Mouse (Mus musculus) lung, postnatal 36 days (tissue): ENCODE measurements around the gene Snx19.

Experiments
- DNase-seq: peaks from one replicate; pipeline ENCODE4 v3.0.0; 2022; ENCODE audit warnings: mixed read lengths

Gene Snx19

DNA sequence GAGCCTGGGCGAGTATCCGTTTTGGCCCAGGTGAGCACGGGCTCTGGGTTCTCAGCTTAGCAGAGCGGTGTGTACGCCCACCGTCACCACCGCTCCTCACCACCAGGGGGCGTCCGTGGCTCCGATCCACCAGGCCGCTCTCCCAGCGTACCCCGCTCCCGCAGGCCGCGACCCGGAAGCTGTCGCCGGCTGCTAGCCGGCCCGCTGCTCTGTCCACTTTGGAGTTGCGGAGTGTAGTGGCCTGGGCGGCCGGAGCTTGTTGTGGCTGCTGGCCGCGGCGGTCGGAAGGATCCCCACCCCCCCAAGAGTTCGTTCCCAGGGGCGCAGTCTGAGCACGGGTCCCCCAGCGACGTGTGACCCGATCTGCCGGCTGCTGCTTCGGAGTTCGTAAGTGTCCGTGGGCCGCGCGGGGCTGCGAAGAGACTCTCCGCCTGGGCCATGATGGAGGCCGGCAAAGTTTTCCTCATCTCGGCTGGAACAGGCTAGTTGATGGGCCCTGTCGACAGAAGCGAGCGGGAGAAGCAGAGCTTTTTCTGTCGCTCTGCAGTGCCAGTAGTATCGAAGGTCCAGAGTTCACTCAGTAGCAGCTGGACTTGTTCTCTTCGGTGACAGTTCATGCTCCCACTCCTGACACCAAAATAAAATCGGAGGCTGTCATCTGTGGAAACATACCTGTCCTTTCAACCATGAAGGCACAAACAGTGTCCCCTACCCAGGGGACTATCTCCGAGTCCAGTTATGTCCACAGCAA lies at the start of gene Snx19:
Snx19 (plus strand) TSS at position 227 of the 751 bp plus-strand sequence.
- DNase-seq, result peak; percentile 95

DNA sequence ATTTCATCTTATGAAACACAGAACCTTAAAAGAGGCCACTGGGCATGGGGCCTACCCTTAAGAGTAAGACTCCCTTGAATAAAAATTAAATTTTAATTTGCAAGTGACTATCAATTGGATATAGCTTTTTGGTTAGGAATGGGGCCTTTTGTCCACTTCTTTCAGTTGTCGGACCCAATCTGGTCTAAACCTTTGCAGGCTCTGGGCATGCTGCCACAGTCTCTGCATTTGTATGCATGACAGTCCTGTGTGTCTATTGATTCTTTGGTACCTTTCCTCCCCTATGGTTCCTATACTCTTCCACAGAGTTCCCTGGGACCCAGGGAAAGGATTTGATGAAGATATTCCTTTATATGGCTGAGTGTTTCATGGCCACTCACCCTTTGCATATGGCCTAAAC lies 26.1 kb upstream of the Snx19 start:
- no peak for DNase-seq

GRCm38 (mm10) chr9:30422940-30423339 lies 4.0 kb upstream of the Snx19 start:
- DNase-seq, result peak; percentile 77

GRCm38 (mm10) chr9:30425178-30425577 lies 1.7 kb upstream of the Snx19 start:
- no peak for DNase-seq

- DNase-seq, result no peak
Measured at GRCm38 (mm10) chr9:30428231-30428630, 1.3 kb downstream of the Snx19 start.

DNA sequence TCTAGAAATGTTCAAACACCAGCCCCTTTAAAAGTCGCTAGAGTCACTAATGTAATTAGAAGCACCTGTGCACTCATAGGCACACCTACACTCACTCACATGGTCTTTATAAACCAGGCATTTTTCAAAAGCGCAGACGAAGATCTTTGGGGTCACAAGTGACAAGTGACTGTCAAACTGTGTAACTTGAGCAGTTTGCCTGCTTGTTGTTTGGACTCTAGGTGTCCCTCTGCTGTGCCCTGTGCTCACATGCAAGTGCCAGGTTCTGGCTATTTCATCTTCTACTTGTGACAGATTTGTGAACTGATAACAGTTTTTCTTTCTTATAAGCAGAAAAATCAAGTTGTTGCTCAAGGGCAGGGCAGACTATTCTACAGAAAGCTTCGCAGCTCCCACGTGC lies 3.5 kb downstream of the Snx19 start:
- DNase-seq, result no peak

GRCm38 (mm10) chr9:30431909-30432308 lies 5.0 kb downstream of the Snx19 start:
- DNase-seq, result no peak

DNA sequence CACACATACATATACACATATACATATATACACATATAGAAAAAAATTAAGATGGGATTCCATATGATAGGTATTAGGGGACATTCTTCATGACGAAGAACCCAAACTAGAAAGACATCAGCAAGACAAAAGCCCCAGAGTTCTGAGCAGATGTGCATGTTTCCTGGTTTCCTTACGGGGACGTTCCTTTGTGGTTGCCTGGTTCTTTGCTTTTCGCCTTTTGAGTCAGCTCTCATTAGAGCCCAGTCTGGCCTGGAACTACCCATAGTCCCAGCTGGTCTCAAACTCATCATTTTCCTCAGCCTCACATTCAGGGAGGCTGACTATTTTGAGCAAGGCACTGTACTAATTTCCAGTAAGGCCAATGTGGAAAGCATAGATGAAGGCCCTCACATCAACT lies 7.0 kb downstream of the Snx19 start:
- no peak for DNase-seq

DNA sequence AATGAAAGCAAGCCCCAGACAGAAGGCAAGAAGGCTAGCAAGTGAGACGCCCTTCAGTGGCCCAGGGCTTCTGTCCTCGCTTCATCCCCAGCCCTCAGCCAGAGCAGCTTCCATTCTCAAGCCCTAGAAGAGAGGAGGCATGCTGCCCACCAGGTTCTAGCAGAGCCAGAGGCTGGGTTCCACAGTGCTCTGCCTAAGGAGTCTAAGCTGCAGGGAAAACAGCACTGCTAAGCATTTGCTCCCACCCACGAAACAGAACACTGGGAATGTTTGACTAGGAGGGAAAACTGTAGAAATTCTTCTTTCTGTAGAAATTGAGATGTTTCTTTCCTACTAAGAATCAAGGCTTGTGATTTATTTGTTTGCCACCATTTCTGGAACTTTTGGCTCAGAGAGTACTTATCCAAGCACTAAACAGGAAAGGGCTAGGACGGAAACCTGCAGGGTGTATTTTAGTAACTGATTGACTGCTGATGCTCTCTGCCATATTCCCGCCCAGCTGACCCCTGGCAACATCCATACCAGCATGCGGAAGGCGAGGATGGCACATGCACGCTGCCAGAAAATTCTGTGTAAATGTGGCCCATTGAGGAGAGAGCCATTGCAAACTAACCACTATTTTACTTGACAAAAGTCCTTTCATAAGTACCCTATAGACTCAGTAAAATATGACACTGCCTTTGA lies 9.1 kb downstream of the Snx19 start:
- no peak for DNase-seq

DNA sequence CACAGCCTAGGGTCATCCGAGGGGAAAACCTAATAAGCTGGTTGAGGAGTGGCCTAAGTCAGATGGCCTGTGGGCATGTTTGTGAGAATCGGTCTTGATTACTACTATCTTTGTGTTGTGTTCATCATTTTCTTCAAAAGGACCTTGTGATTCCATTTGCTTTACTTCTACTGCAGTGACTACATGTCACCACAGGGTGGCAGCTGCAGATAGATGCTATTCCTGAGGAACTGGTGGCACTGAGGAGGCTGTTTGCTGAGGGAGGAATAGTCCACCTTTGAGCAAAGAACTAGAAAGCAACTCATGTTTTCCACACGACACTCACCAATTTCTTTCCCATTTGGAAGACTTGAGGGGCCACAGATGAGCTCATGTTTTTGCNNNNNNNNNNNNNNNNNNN lies 11.6 kb downstream of the Snx19 start:
- DNase-seq, result peak; percentile 74

DNA sequence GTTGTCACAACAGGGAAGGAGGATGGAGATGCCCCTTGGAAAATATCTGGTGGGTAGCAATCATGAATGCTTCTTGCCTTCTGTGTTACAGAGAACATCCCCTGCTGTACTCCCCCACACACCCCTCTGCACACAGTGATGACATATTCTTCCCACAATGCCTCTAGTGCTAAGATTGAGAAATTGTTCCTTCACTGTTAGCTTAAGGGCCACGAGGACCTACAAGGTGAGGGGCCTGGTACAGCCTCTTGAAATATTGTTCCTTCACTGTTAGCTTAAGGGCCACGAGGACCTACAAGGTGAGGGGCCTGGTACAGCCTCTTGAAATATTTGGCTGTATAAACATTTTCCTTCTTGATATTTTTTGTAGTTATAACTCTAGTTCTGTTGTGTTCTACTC lies 14.9 kb downstream of the Snx19 start:
- peak; percentile 51 for DNase-seq

- peak; percentile 92 for DNase-seq
Measured at GRCm38 (mm10) chr9:30445232-30446085, 18.6 kb downstream of the Snx19 start.

- DNase-seq, result peak; percentile 66
Measured at GRCm38 (mm10) chr9:30446126-30446525, 19.2 kb downstream of the Snx19 start.

GRCm38 (mm10) chr9:30448459-30448858 lies 21.6 kb downstream of the Snx19 start:
- DNase-seq, result peak; percentile 86

GRCm38 (mm10) chr9:30449862-30450261 lies 23.0 kb downstream of the Snx19 start:
- no peak for DNase-seq

DNA sequence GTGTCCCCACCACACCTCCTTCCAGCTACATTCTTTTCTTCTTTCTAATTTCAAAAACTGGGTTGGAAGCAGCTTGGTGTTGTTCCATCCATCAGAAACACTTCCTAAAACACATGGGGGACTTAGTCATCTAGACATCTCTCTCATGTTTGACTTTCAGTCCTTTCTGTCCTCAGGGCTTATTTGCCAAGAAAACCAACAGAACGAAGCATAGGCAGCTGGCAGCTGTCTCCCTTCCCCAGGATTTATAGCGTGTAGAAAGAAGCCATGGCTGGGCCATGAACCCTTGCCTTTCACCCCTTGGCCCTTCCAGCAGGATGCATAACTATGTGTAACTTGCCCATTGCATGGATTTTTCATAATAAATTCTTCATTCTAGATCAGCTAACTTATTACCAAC lies 23.9 kb downstream of the Snx19 start:
- DNase-seq, result peak; percentile 59

GRCm38 (mm10) chr9:30454527-30454926 lies 27.6 kb downstream of the Snx19 start:
- DNase-seq, result no peak

- DNase-seq, result no peak
Measured at GRCm38 (mm10) chr9:30456250-30456649, 29.3 kb downstream of the Snx19 start.

DNA sequence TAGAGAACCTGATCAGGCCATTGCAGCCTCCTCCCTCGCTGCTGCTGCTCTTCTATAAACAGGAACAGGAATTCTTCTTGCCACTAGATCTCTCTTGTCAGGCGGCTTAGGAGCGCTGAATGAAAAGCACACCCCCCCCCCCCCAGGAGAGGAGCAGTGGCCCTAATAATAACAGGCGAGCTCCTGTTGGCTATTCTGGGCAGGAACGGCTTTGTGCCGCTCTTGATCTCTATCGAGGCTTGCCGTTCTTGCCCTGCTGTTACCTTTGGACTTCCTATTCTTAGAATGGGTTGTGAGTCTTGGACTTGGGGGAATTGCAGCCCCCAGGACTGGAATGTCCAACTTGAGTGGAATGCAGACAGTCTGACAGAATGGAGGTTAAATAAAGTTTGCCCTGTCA lies 33.6 kb downstream of the Snx19 start:
- no peak for DNase-seq

- DNase-seq, result no peak
Measured at GRCm38 (mm10) chr9:30464661-30465060, 37.8 kb downstream of the Snx19 start.

DNA sequence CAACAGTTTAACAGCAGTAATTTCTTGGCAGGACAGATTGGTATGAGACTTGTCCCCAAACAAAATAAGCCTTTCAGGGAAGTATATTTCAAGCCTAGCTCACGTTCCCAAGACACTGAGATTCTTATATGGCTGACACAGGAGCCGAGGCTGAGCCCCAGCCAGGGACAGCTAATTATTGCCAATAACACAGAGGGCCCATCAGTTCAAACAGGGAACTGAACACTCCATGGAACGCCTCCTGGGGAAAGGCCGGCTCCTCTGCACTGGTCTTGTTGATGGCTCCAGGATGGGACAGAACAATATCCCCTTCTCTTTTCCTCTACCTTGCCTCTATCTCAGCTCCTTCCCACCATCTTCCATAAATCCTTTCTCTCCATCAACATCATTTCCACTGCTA lies 53.1 kb downstream of the Snx19 start:
- DNase-seq, result peak; percentile 26

- DNase-seq, result peak; percentile 97
Measured at GRCm38 (mm10) chr9:30480464-30480863, 53.6 kb downstream of the Snx19 start.

DNA sequence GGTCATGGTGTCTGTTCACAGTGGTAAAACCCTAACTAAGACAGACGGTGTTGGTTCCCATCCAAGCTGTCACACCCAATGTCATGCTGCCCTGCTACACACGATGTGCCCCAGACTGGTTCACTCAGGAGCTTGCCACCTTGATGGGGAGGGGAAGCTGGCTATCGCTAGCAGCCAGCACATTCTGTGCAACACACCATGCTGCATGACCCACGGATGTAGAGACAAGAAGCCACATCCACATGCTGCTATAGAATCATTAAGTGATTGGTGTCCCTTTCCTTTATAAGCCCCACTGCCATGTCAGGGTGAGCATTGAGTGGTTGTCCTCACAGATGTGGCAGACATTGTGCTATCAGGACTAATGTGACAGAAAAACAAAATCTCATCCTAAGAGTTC lies 55.2 kb downstream of the Snx19 start:
- DNase-seq, result no peak

DNA sequence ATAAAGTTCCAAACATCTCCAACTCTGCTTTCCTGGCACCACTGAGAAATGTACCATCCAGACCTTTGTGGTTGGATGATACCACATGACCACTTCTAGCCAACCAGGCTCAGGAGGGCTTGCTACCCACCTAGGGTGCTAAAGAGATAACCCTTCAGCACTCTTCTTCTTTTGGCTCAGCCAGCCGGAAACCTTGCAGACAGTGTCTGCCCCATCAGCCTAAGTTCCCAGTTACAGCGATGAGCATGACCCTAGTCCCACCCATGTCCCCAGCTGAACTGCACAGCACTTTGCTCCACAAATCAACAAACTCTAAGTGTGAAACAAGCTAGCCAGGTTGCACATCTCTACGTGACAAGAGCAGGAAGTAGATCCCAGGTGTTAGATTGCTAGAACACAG lies 57.3 kb downstream of the Snx19 start:
- no peak for DNase-seq
